Mouse (Mus musculus) small intestine, adult 2 months (tissue): ENCODE results near the gene Hist1h1b. TPM values are rescaled to one million over a fixed set of nuclear protein-coding genes. Genes with fewer than 3 reads are reported as not detected.
"Not testable (repeated sequence)": the region's sequence is repeated elsewhere in the genome, so short reads cannot be mapped to it uniquely, and the experiment has no call there.

ENCODE experiments used
- H3K27ac ChIP-seq: fragments of 200-500 bp; 2 replicates; pipeline ENCODE4 v1.5.1; 2012; ENCODE audit warnings: low read depth, low read length, control low read depth, inconsistent platforms; ENCODE audit not compliant: insufficient read depth
- H3K27me3 ChIP-seq: fragments of 200-500 bp; 2 replicates; pipeline ENCODE4 v1.6.1; 2012; ENCODE audit warnings: mild to moderate bottlenecking, moderate library complexity, low read length, inconsistent platforms; ENCODE audit not compliant: control insufficient read depth, insufficient read depth
- H3K36me3 ChIP-seq: fragments of 200-500 bp; 2 replicates; pipeline ENCODE4 v1.6.1; 2012; ENCODE audit warnings: mild to moderate bottlenecking, low read length, control low read depth, inconsistent platforms; ENCODE audit not compliant: control insufficient read depth, insufficient read depth
- H3K4me1 ChIP-seq: fragments of 200-500 bp; 2 replicates; pipeline ENCODE4 v1.6.1; 2012; ENCODE audit warnings: low read length, inconsistent platforms, mixed read lengths; ENCODE audit not compliant: control insufficient read depth, insufficient read depth, insufficient read length
- H3K4me3 ChIP-seq: fragments of 200-500 bp; 2 replicates; pipeline ENCODE4 v1.5.1; 2012; ENCODE audit warnings: low read depth, mild to moderate bottlenecking, control low read depth, inconsistent platforms, low read length, moderate library complexity
- CTCF ChIP-seq: fragments of 200-500 bp; IDR thresholded peaks from 2 replicates; pipeline ENCODE4 v1.5.1; 2012; ENCODE audit warnings: low read depth, mild to moderate bottlenecking, control low read depth, inconsistent platforms, low read length, moderate library complexity, mixed read lengths; ENCODE audit not compliant: insufficient replicate concordance, insufficient read length; ENCODE audit errors: extremely low read depth
- POLR2A ChIP-seq: fragments of 200-500 bp; IDR thresholded peaks from 2 replicates; pipeline ENCODE4 v1.6.1; 2012; ENCODE audit warnings: low read depth, mild to moderate bottlenecking, control low read depth, inconsistent platforms, low read length, moderate library complexity
- WGBS: fragments of 180-500 bp; shearing (Covaris S2); methylation state at CpG from one replicate; pipeline ENCODE4 v1.1.7; 2018; 5-methylcytosine and 5-hydroxymethylcytosine counted together
- polyA plus RNA-seq: library from polyadenylated mRNA; depleted of rRNA; stranded (reverse); fragments of >200 nt; gene quantifications from 2 replicates; pipeline ENCODE4 v1.2.3, GENCODE M21; 2012

Hist1h1b gene
- polyA plus RNA-seq, 1 experiment: 2.6 TPM

- not testable (repeated sequence) for H3K27me3 ChIP-seq
- TF ChIP-seq POLR2A: peak; percentile 67
These were observed 26.7 kb downstream of the Hist1h1b start, which contains the start of the genes Hist1h2ak and Hist1h2bn for GRCm38 (mm10) chr13:21753524-21754285. Gene Hist1h2ak, minus strand, starts transcription at chr13:21753827. Gene Hist1h2bn, plus strand, starts transcription at chr13:21754123.

GRCm38 (mm10) chr13:21753051-21753523 is 27.3 kb downstream of the Hist1h1b start:
- WGBS: 5% methylated on average over 10 of the region's 10 CpGs
- H3K27ac ChIP-seq: peak overlapping the region; percentile 72
- H3K36me3 ChIP-seq: no peaks in the 10 kb centered on the region
- peak overlapping the region; percentile 61 for H3K4me3 ChIP-seq
- no peaks in the 10 kb centered on the region for H3K27me3 ChIP-seq
- no peaks in the 10 kb centered on the region; the same call in 1 of the 2 replicates for H3K4me1 ChIP-seq
- no peak for TF ChIP-seq CTCF
- no peak for TF ChIP-seq POLR2A

More at GRCm38 (mm10) chr13:21753524-21754285, 26.7 kb downstream of the Hist1h1b start, which contains the start of the genes Hist1h2ak and Hist1h2bn:
- under 1% methylated on average over 48 of the region's 50 CpGs for WGBS
- not testable (repeated sequence) for H3K4me1 ChIP-seq, H3K36me3 ChIP-seq
- H3K4me3 ChIP-seq: peak within 1 kb of the TSS; percentile 70
- peak within 1 kb of the TSS; percentile 80 for H3K27ac ChIP-seq

GRCm38 (mm10) chr13:21752356-21752755 is 28.1 kb downstream of the Hist1h1b start:
- Histone ChIP-seq H3K36me3 (no peaks in the 10 kb centered on the region), H3K27me3 (no peaks in the 10 kb centered on the region), H3K4me1 (peaks cover 2% of the 10 kb centered on the region; the same call in 1 of the 2 replicates), H3K27ac (no peak overlapping the region), H3K4me3 (no peak overlapping the region)
- WGBS: 43% methylated on average over 3 of the region's 3 CpGs
- TF ChIP-seq CTCF: no peak
- no peak for TF ChIP-seq POLR2A

- TF ChIP-seq CTCF (no peak), POLR2A (no peak)
- H3K27ac ChIP-seq: no peak overlapping the region
- H3K4me1 ChIP-seq: peaks cover 3% of the 10 kb centered on the region; the same call in 1 of the 2 replicates
- H3K27me3 ChIP-seq: no peaks in the 10 kb centered on the region
- WGBS: 74% methylated on average over 3 of the region's 3 CpGs
- H3K4me3 ChIP-seq: no peak overlapping the region
- H3K36me3 ChIP-seq: no peaks in the 10 kb centered on the region
These were observed 28.6 kb downstream of the Hist1h1b start for GRCm38 (mm10) chr13:21751827-21752226.

- no peak overlapping the region for H3K27ac ChIP-seq
- no peaks in the 10 kb centered on the region for H3K27me3 ChIP-seq
- no peak for TF ChIP-seq CTCF
- TF ChIP-seq POLR2A: no peak
- peaks cover 3% of the 10 kb centered on the region; the same call in 1 of the 2 replicates for H3K4me1 ChIP-seq
- no peaks in the 10 kb centered on the region; the same call in 1 of the 2 replicates for H3K36me3 ChIP-seq
- H3K4me3 ChIP-seq: no peak overlapping the region
These were observed 29.0 kb downstream of the Hist1h1b start for GRCm38 (mm10) chr13:21751417-21751816.

GRCm38 (mm10) chr13:21750159-21751017 is 30.0 kb downstream of the Hist1h1b start, which contains the start of gene Hist1h4k:
Gene Hist1h4k, minus strand, starts transcription at chr13:21750505.
- Histone ChIP-seq H3K4me3 (peak within 1 kb of the TSS; percentile 66), H3K27ac (peak within 1 kb of the TSS; percentile 71)
- TF ChIP-seq POLR2A: peak; percentile 89
- not testable (repeated sequence) for H3K36me3 ChIP-seq, H3K4me1 ChIP-seq, H3K27me3 ChIP-seq
- WGBS: under 1% methylated on average over 54 of the region's 56 CpGs
